Mouse (Mus musculus): ENCODE measurements at regions not wholly inside any gene's neighbourhood (a gene's known extent, or its start where the extent isn't known, plus 50 kb on each side); places are given as distances from the start of the nearest gene placed in this dataset. TPM values are rescaled to one million over a fixed set of nuclear protein-coding genes. Genes with fewer than 3 reads are reported as not detected.
A peak's percentile ranks its signal among the peaks of the same experiment; 100 is the strongest.

- H3K9me3 ChIP-seq (replicated peaks) = no peaks in the 10 kb centered on the region
- no peak overlapping the region for H3K4me2 ChIP-seq (replicated peaks)
- H3K27ac ChIP-seq = no peak overlapping the region
- WGBS = 88% methylated on average over 6 of the region's 6 CpGs
- no peak overlapping the region for H3K9ac ChIP-seq
- ATAC-seq (ENCODE audit: low FRiP score) = no peak
- H3K4me1 ChIP-seq = no peaks in the 10 kb centered on the region
- no peak overlapping the region for H3K4me3 ChIP-seq
- no peaks in the 10 kb centered on the region for H3K27me3 ChIP-seq
- H3K36me3 ChIP-seq = no peaks in the 10 kb centered on the region
These were observed 164.1 kb upstream of the BB014433 start for GRCm38 (mm10) chr8:15209856-15210521.

- 87% methylated on average over 6 of the region's 6 CpGs for WGBS
- H3K4me2 ChIP-seq (replicated peaks) = no peak overlapping the region
- H3K27ac ChIP-seq = no peak overlapping the region
- no peak overlapping the region for H3K4me3 ChIP-seq
- no peak for ATAC-seq (ENCODE audit: low FRiP score)
- no peaks in the 10 kb centered on the region for H3K27me3 ChIP-seq
- no peaks in the 10 kb centered on the region for H3K9me3 ChIP-seq (replicated peaks)
- no peaks in the 10 kb centered on the region for H3K36me3 ChIP-seq
- no peaks in the 10 kb centered on the region for H3K4me1 ChIP-seq
- no peak overlapping the region for H3K9ac ChIP-seq
These were observed 155.7 kb upstream of the BB014433 start for GRCm38 (mm10) chr8:15201556-15201955.

GRCm38 (mm10) chr8:15190708-15191107 lies 144.8 kb upstream of the BB014433 start:
- 0 out of 2 replicates have a peak, but pooled peaks cover 6% of the 10 kb centered on the region for H3K4me1 ChIP-seq
- no peak for ATAC-seq (ENCODE audit: low FRiP score)
- H3K4me2 ChIP-seq (replicated peaks) = no peak overlapping the region
- no peak overlapping the region for H3K9ac ChIP-seq
- H3K27ac ChIP-seq = no peak overlapping the region
- no peaks in the 10 kb centered on the region for H3K27me3 ChIP-seq
- H3K4me3 ChIP-seq = no peak overlapping the region
- WGBS = 84% methylated on average over 3 of the region's 3 CpGs
- no peaks in the 10 kb centered on the region for H3K36me3 ChIP-seq
- H3K9me3 ChIP-seq (replicated peaks) = no peaks in the 10 kb centered on the region

- 0 out of 2 replicates have a peak, but pooled peaks cover 6% of the 10 kb centered on the region for H3K4me1 ChIP-seq
- no peaks in the 10 kb centered on the region for H3K36me3 ChIP-seq
- H3K4me3 ChIP-seq = no peak overlapping the region
- H3K9ac ChIP-seq = no peak overlapping the region
- WGBS = 38% methylated on average over 9 of the region's 10 CpGs
- H3K9me3 ChIP-seq (replicated peaks) = no peaks in the 10 kb centered on the region
- no peak overlapping the region for H3K4me2 ChIP-seq (replicated peaks)
- H3K27ac ChIP-seq = no peak overlapping the region
- 0 out of 2 replicates have a peak, but pooled peaks have one; percentile 26 for ATAC-seq (ENCODE audit: low FRiP score)
- no peaks in the 10 kb centered on the region for H3K27me3 ChIP-seq
These were observed 143.3 kb upstream of the BB014433 start for GRCm38 (mm10) chr8:15189079-15189612.

Small RNA genes lying in the stretch of these regions (microRNA-seq; reads per million reads assigned to microRNA genes)
- not detected for gene Gm25255
- gene Gm25871 = not detected

All from hindbrain, embryonic 12.5 days (tissue).